Mouse (Mus musculus) v-Abl transformed pro-B cells (cell line): ENCODE measurements at regions not wholly inside any gene's neighbourhood (a gene's known extent, or its start where the extent isn't known, plus 50 kb on each side); places are given as distances from the start of the nearest gene placed in this dataset.

ENCODE experiments used
- in situ Hi-C, 2 experiments: fragments of 400-800 bp; cut with MboI; formaldehyde crosslinking; loops; one replicate each; pipeline ENCODE4 v1.15.1; 2025; ENCODE audit not compliant: unreplicated experiment in 2 of 2

DNA sequence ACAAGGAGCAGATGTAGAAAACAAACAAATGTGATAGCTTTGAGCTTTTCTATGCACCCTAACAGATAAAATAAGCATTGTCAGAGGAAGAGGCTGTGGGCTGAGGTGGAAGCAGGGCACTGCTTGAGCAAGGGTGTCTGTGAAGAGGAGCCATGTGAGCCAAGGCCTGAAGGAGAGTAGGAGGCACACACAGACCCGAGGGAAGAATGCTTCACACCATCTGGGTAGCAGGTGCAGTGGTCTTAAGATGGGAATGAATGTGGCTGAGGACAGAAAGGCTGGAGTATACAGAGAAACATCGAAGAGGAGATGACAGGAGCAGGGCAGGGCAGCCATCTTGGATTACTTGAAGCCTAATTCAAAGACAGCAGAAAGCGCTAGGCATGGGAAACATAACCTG, 123.5 kb downstream of the Zbtb18 start:
- in situ Hi-C loops = no loop called here

DNA sequence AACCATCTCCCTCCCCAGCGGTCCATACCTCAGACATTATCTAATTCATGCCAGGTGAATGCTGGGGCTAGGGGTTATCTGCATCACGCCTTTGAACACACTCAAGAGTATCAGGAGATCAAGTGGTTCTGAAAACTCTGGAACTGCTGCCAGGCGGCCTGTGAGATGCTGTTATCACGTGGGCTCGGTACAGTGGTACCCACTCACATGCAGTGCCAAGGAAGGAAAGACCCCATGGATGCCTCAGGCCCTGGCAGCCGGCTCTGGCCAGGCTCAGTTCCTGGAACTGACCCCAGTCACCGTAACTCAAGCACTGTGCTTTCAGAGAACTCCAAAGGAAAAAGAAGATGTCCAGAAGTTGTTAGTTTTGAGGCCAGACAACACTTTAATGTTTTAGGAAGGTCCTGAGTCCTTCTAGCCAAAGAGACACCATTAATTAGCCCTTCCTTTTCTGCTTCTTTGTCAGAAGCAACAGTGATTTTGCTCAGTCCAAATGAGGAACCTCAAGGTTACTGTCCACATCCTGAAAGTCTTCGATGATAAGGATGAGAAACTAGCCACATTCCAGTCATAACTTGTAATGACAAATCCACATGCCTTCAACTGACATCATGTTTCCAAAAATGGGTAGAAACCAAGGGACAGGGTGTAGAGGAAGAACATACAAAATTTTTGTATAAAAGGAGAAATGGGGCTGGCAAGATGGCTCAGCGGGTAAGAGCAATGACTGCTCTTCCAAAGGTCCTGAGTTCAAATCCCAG, 126.1 kb downstream of the Zbtb18 start:
- in situ Hi-C loops = no loop called here

DNA sequence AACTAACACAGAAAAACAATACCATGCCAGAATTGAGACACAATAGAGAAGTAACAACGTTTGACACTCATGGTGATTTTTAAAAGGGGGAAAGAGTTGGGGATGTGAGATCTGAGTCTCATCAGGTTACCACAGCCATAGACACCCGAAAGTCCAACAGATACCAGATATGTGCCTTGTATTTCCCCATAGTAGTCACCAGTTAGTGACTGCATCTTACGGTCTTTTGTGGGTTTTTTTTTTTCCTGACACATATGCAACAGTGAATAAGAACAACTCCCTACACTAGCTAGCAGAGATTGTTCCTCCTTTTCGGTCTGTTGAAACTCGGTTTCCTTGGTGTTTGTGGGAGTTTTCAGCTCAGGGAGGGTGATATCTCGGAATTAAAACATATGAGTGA, 127.4 kb downstream of the Zbtb18 start:
- in situ Hi-C loops = no loop called here

DNA sequence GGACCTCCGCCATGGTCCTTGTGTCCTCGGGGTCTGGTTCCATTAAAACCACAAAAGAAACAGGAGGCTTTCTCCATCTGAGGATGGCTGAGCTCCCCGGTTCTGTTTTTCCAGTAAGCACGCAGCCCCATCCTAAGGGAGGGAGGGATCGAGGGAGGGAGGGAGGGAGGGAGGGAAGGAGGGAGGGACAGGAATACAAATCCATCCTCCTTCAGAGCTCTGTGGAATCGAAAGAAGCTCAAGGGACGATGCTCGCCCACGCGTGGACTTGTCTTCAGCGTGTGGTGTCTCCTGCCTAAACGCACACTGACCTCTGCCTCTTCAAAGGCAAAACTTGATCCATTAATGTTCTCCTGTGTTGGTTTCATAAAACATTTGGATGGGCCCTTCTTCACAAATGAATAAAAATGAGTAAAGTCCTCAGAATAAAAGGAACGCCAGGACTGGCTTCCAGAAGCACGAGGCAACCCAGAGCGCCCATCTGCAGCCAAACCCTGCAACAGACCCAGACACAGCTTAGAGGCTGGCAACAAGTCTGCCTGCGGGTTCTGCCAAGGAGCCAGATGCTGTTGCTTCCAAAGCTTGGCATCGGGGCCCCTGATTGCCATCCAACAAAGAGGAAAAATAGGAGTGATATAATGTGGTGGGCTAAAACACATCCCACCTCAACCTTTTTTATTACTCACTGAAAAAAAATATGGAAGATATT, 131.0 kb downstream of the Zbtb18 start:
- in situ Hi-C loops = no loop called here

DNA sequence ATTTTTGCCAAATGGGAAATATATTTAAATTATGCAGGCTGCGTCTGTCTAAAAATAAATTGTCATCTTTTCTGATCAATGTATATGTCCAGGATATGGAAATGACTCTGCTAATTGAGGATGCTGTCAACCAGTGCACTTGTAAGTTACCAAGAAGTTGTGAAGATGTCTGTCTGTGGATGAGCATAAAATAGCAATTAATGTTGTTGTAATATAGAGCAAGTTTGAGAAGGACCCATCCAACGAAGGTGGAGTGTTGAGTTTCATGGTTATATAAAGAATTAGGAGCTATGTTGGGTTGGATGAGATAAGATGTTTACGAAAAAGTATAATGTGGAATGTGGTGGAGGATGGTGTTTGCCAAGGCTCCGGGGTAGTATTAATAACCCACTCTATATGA, 131.6 kb downstream of the Zbtb18 start:
- in situ Hi-C loops = no loop called here

DNA sequence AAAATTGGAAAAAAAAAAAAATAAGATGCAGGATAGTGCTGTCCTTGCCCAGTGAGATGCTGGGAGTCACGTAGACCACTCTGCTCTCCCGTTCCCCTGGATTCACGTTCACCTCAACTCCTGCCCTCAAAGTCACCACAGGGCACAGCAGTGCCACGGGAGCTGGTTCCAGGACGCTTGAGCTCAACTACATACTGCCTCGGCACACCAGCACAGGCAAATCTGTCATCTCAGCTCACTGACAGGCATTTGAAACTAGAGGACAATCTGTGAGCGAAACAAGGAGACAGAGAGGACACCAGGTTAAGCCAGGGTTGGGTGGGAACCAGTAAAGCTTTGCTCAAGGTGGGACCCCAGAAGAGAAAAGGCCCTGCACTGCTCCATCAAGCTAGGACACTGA, 132.2 kb downstream of the Zbtb18 start:
- in situ Hi-C loops = no loop called here

DNA sequence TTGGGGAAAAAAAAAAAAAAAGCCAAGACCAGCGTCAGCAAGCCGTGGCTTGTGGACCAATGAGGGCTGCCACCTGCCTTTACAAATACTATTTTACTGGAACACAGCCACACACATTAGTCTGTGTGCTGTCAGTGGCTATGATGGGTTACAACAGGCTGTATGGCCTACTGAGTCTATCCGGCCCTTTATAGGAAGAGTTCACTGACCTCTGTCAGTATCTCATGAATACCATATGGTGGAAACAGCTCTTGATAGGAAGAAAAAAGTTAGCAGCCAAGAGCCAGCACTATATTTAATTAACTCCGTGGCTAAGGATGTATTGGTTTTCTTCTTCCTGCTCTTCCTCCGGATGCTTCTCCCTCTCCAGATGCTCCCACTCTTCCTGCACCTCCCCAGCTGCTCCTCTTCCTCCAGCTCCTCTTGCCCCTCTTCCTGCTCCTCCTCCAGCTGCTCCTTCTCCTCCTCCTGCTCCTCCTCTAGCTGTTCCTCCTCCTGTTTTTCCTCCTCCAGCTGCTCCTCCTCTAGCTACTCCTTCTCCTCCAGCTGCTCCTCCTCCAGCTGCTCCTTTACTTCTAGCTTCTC, 142.2 kb downstream of the Zbtb18 start:
- in situ Hi-C loops = no loop called here

DNA sequence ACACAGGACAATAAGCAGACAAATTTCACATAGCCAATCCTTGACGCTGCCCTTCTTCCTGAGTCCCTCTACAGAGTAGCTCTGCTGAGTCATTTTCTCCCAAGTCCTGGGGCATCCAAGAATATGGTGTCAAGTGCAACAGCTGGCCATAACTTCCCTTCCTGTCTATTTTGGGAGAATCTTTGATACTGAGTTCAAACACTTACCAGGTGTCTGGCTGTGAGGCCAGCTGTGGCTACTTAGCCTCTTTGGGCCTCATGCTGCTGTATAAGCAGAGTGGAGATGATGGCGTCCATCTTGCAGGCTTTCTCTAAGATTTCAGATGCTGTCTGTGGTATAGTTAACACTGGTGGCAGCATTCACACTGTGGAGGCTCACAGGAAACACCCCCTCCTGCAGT, 143.2 kb downstream of the Zbtb18 start:
- in situ Hi-C loops = no loop called here

DNA sequence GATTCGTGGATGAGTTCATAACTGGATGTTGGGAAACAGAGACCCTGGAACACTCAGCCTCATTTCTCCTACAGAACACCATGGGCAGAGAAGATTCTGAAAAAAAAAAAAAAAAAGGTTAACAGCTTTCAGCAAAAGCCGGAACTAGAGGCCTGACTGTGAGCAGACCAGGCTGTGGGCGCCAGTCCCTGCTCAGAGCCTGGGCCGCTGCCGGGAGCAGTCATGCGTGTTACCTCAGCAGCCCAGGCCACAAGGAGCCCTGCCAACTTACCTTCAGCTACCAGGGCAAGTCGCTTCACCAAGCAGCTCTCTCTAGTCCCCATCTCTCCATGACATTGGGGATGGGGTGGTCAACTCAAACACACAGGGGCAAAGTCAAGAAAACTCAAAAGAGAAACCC, 140.6 kb upstream of the 1700016C15Rik start:
- in situ Hi-C loops = no loop called here

DNA sequence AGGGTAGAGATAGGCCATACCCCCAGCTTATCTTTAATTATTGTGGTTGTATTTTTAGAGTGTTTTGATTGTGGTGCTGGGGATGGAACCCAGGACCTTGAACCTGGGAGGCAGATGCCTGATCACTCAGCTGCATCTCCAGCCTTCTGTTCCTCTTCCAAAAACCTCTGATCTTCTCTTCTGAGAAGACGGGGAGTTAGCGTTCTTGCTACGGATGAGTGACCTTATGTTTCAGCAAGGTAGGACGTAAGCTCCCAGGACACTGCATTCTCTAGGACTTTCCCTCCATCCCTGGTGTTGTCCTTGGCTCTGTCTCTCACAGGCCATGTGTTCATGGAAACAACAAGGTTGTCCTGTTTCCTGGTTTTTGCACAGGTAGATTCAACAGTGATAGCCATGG, 140.0 kb upstream of the 1700016C15Rik start:
- in situ Hi-C loops = no loop called here

DNA sequence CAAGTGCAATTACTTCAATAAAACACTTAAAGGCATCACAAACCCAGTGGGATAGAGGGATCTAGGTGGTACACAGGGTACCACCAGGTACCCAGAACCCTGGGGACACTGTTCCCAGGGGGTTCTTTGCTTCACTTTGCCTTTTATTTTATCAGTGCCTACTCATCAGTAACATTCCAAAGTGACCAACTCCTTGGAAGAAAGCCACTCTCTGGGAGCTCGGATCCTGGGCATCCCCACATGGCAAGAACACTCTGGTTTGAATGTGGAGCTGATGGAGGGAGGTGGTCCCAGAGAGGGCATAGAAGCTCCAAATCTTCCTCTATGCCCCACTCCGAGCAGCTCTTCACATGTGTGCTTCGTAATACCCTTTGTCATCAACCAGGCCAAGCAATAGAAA, 137.9 kb upstream of the 1700016C15Rik start:
- in situ Hi-C loops = no loop called here

DNA sequence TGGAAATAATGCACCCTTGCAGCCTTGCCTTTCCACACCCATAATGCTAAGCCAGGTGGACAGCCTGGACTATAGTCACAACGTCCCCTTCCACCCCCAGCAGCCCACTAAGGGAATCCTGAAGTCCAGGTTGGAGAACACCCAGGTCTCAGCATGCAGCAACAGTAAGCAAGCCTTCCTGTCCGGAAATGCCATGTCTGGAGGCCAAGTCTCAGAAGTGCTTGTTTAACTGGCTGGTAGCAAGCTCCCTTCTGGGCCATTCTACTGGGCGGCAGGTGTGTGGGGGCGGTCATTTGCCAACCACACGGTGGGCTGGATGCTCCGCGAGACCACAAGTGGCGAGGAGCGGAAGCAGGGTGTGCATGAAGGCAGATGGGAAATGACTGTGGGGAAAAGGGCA, 137.3 kb upstream of the 1700016C15Rik start:
- in situ Hi-C loops = no loop called here

DNA sequence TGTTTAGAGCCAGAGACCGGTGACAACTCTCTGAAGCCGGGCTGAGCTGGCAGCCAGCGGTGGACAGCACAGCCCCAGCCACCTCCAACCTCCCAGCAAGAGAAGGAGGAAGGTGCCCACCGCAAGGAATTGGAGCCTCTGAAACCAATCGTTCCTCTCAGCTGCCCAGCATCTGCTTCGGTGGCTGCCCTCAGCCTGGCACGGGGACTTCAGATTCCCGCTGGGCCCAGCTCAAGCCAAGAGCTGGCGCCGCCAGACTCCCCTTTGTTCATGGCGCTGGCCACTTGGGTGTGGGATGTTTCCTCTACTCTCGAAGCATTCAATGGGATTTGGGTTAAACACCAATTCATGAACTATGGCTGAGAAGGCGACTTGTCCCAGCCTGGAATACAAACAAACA, 135.3 kb upstream of the 1700016C15Rik start:
- in situ Hi-C loops = no loop called here

DNA sequence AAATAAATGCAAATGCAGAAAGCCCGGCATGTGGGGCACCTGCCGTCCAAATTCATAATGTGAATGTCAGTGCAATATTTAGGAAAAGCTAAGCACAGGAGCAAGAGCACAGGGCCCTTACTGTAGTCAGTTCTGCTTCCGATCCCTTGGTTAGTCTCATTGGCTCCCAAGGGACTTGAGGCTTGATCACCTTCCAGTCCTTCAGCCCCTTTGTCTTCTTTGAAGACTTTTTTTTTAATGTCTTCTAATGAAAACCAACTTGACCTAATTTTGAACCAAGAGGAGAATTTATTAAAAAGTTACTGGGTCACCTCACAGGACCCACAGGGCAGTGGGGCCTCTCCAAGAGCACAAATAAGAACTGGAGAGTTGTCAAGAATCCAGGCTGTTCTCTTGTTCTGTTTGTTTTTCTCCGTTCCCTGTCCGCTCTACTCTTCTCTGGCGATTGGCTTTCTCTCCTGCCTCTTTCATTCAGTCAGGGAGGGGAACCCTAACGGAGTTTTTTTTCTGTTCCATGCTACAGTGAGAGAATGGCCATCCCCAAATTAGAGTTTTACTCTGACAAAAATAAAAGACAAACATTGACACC, 134.2 kb upstream of the 1700016C15Rik start:
- in situ Hi-C loops = no loop called here

DNA sequence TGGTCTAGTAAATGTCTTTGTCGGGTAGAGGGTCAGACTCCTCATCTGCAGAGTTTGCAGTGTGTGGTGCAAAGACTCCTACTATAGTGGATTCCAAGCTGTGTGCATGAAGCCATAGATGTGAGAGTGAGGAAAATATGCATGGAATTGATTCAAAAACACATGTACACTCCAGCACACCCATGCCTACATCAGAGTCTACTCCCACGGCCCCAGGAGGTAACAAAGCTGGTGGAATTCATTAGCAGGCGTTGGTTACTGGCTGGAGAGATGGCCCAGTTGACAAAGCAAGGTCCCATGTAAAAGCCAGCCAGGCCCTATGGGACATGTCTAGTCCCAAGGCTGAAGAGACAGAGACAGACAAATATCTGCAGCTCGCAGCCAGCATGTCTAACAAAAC, 132.6 kb upstream of the 1700016C15Rik start:
- in situ Hi-C loops = no loop called here

DNA sequence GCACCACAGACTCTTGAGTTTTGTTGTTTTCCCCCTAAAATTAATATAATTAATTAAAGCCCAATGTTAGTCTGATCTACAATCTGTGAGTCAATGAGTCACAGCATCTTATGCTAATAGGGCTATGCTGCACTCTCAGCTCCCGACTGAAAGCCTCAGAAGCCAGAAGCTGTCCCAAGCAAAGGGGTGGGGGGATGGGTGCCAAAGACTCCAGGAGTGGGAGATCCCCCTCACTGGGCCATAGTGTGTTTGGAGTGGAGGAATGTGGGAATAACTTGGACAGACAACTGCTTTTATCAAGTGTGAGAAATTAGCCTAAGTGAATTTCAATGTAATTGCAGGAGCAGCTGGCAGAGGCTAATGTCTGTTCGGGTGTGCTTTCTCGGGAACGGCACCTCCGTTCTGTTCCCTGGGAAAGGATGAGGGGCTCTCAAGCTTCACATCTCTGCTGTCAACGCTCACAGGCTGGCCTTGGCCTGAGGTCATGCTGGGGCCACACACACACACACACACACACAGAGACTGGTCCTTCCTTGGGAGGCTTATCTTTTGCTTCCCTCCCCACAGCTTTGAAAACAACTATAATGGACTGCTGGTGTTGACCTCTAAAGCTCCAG, 124.2 kb upstream of the 1700016C15Rik start:
- in situ Hi-C loops = no loop called here

DNA sequence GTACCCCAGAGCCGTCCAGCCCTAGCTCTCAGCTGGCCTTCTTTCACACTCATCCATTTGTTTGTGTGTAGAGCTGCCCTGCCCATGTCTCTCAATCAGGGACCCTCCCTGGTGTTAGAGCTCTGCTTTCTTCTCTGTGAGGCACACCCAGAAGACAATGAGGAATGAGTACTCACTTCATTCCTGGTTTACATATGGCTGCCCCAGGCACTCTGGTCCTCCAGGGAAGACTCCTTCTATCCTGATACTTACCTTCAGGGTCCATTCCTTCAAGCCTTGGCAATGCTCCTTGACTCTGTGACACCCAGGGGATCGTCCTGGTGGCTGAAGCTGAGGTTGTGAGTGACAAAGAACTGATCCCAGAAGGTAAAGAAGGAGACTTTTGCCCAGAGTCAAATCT, 122.0 kb upstream of the 1700016C15Rik start:
- in situ Hi-C loops = no loop called here

DNA sequence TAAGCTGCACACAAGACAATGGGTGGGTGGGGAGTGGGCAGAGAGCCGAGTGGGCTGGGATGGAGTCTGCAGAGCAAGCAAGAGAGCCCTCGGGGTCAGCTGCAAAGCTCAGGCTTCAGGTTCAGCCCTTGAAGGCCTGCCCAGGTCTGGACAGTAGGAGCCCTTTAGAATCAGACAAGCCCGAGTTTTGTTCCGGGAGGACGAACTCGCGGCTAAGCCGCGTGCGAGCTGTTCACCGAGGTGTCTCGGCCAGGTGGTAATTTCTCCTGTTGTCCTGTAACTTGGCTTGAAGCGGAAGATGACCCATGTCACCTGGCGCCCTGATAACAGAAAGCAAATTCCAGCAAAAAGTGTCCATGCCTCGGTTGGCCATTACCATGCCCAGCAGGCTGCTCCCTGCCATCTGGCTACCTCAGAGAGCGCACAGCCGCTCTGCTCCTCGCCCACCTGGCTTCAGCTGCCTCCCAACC, 121.0 kb upstream of the 1700016C15Rik start:
- in situ Hi-C loops = no loop called here

DNA sequence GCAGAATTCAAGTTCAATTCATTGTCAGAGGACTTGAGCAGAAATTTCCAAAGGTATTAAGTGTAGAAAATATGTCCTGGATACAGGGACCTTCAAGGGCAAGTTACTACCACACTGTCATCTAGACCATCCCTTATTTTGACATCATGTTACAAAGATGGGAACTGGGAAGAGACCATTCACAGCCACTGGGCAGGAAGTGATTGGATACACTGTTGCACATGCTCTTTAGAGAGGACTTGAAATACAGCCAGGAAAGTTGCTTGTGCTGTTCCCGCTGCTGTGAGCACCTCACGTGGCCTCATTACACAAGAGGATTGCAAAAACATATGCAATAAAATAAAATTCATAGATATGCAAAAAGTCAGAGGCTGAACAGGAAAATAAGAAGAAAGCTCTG, 120.4 kb upstream of the 1700016C15Rik start:
- in situ Hi-C loops = no loop called here

DNA sequence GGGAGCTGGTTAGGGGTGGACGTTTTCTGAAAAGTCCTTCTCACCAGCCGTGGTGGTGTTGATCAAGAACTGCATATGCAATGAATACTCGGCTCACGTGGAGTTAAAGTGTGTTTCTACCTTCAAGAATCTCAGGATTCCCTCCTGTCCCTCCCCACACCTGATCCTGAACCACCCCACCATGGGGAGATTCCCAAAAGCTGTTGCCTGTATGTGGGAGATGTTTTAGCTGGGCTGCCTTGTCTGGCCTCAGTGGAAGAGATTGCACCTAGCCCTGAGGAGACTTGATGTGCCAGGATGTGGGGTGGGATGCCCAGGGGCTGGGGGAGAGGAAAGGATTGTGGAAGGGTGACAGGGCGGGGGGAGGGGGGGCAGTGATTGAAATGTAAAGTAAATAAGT, 119.9 kb upstream of the 1700016C15Rik start:
- in situ Hi-C loops = no loop called here

DNA sequence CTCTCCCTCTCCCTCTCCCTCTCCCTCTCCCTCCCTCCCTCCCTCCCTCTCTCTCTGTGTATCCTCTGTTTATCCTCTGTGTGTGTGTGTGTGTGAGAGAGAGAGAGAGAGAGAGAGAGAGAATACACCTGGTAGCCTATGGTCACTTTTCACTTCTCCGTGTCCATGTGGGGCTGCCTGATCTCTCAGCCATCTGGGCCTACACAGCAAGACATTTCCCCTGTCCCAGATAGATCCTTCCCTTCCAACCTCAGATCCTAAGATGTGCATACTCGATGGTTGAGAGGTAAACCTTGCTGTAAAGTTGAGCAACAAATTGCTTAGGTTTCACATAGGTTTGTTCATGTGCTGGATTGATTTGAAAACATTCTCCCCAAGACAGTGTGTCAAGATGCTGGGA, 119.5 kb upstream of the 1700016C15Rik start:
- in situ Hi-C loops = no loop called here
